Mouse (Mus musculus): ENCODE measurements around the gene Vps50. TPM values are rescaled to one million over a fixed set of nuclear protein-coding genes. Genes with fewer than 3 reads are reported as not detected.

Gene Vps50
- polyA plus RNA-seq (2014; fragmentation: Illumina TruSeq; extraction: RNeasy Lipid Tissue Mini Kit (QIAGEN cat#74804); ENCODE audit: low read depth, low replicate concordance), result 22.1 TPM

DNA sequence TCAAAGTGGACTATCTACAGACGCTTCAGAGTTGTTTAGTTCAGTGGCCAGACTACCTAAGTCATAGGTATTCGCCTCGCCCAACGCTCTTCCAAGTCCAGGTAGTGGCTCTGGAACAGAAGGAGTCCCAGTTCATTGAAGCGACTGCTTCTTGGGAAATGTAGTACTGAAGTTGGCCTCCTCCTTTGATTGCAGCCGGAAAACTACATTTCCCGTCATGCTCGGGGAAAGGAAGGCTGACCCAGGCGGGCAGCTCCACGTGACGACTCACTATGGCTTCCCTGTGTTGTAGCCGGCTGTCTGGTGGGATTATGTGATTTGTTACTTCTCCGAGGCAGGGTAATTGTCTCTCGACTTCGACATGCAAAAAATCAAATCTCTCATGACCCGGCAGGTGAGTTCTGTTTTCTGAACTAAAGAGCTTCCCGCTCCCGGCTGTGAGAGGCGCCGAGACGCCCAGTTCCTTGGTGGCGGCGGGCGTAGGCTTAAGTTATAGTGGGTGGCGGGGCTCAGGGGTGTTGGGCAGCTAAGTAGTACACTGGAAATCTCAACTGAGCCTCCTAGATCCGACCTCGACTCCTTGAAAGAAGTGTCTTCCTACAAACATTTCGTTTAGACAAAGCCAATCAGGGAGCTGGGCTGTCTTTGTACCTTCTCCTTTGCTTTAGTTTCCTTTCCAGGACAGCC is at the start of gene Vps50, which contains the start of gene Hepacam2:
Vps50 (plus strand) TSS at position 221 of the 687 bp plus-strand sequence.
Hepacam2 (minus strand) TSS at position 137 of the 687 bp plus-strand sequence.

Other genes starting within 250 kb of the Vps50 start
- 35.5 TPM for gene Samd9l, start 98.8 kb upstream of the Vps50 start, polyA plus RNA-seq (2014; fragmentation: Illumina TruSeq; extraction: RNeasy Lipid Tissue Mini Kit (QIAGEN cat#74804); ENCODE audit: low read depth, low replicate concordance)
- 0.32 TPM for gene Hepacam2, start 84 bp upstream of the Vps50 start, polyA plus RNA-seq (2014; fragmentation: Illumina TruSeq; extraction: RNeasy Lipid Tissue Mini Kit (QIAGEN cat#74804); ENCODE audit: low read depth, low replicate concordance)